Mouse (Mus musculus) ES-E14 (cell line): ENCODE measurements at regions not wholly inside any gene's neighbourhood (a gene's known extent, or its start where the extent isn't known, plus 50 kb on each side); places are given as distances from the start of the nearest gene placed in this dataset.

Experiments used
- DNase-seq: peaks from one replicate; pipeline ENCODE4 v3.0.0-alpha.2; 2013; ENCODE audit warnings: low read depth, low spot score
- H3K27ac ChIP-seq: 2 replicates; pipeline ENCODE4 v1.5.1; 2012; ENCODE audit warnings: low read depth, mild to moderate bottlenecking, low read length, moderate library complexity, mixed read lengths; ENCODE audit not compliant: poor library complexity, insufficient read depth, severe bottlenecking
- H3K36me3 ChIP-seq: 2 replicates; pipeline ENCODE4 v1.6.1; 2012; ENCODE audit warnings: mild to moderate bottlenecking, low read length, moderate library complexity, mixed read lengths; ENCODE audit not compliant: control insufficient read depth, poor library complexity, insufficient read depth, severe bottlenecking
- H3K4me1 ChIP-seq, 2 experiments: fragments of 150-350 bp in 1 of 2; sonication (generic) in 1 of 2; 2 replicates each; pipeline ENCODE4 v1.6.1; 2012; ENCODE audit warnings: low read length in 2 of 2, mild to moderate bottlenecking in 1 of 2, mixed read lengths in 1 of 2; ENCODE audit not compliant: control insufficient read depth in 2 of 2, insufficient read depth in 2 of 2, poor library complexity in 1 of 2
- H3K4me3 ChIP-seq, 2 experiments: fragments of 150-350 bp in 1 of 2; sonication (generic) in 1 of 2; 2 replicates each; pipeline ENCODE4 v1.5.1; 2012; ENCODE audit warnings: low read length in 2 of 2, low read depth in 1 of 2, mild to moderate bottlenecking in 1 of 2, mixed read lengths in 1 of 2; ENCODE audit not compliant: insufficient read depth in 1 of 2, poor library complexity in 1 of 2, severe bottlenecking in 1 of 2
- H3K9ac ChIP-seq: 2 replicates; pipeline ENCODE4 v1.6.1; 2012; ENCODE audit warnings: low read depth, mild to moderate bottlenecking, low read length, mixed read lengths; ENCODE audit not compliant: poor library complexity, insufficient read depth, severe bottlenecking
- H3K9me3 ChIP-seq: fragments of 150-350 bp; sonication (generic); 2 replicates; pipeline ENCODE4 v1.6.1; 2012; ENCODE audit warnings: low read depth, mild to moderate bottlenecking, low read length; ENCODE audit not compliant: control insufficient read depth, insufficient read depth
- CHD2 ChIP-seq: IDR thresholded peaks from 2 replicates; pipeline ENCODE4 v1.6.1; 2014; ENCODE audit warnings: mild to moderate bottlenecking, low read depth, low read length, inconsistent platforms
- HCFC1 ChIP-seq: IDR thresholded peaks from 2 replicates; pipeline ENCODE4 v1.6.1; 2012; ENCODE audit warnings: low read length, inconsistent platforms, borderline replicate concordance; ENCODE audit not compliant: insufficient read depth
- MAFK ChIP-seq: IDR thresholded peaks from 2 replicates; pipeline ENCODE4 v1.6.1; 2014; ENCODE audit warnings: mild to moderate bottlenecking, low read depth, low read length, inconsistent platforms; ENCODE audit not compliant: insufficient read depth
- ZC3H11A ChIP-seq: IDR thresholded peaks from 2 replicates; pipeline ENCODE4 v1.6.1; 2012; ENCODE audit warnings: low read depth, mild to moderate bottlenecking, inconsistent platforms, low read length, borderline replicate concordance
- ZNF384 ChIP-seq: IDR thresholded peaks from 2 replicates; pipeline ENCODE4 v1.6.1; 2012; ENCODE audit warnings: low read depth, low read length, inconsistent platforms
- in situ Hi-C, 2 experiments: fragments of 600-800 bp; cut with MboI; formaldehyde crosslinking; loops; one replicate each; pipeline ENCODE4 v1.15.1; 2025; ENCODE audit warnings: low sequenced_read_pairs in 2 of 2, inconsistent platforms in 1 of 2; ENCODE audit not compliant: unreplicated experiment in 2 of 2

GRCm38 (mm10) chr8:86967891-86968311 is 82.8 kb upstream of the N4bp1 start:
- no peaks in the 10 kb centered on the region for H3K4me1 ChIP-seq
- TF ChIP-seq HCFC1 = no peak
- TF ChIP-seq ZC3H11A = no peak
- no peak for TF ChIP-seq CHD2
- TF ChIP-seq MAFK = no peak
- no peak for TF ChIP-seq ZNF384
- no peaks in the 10 kb centered on the region for H3K36me3 ChIP-seq
- H3K4me3 ChIP-seq = no peak overlapping the region
- H3K9ac ChIP-seq = no peak overlapping the region
- no peaks in the 10 kb centered on the region for H3K9me3 ChIP-seq
- in situ Hi-C loops = no loop called here
- DNase-seq = no peak
- no peak overlapping the region for H3K27ac ChIP-seq

GRCm38 (mm10) chr8:86961218-86962195 is 76.4 kb upstream of the N4bp1 start:
- no peak for TF ChIP-seq CHD2
- no peak for TF ChIP-seq ZC3H11A
- TF ChIP-seq ZNF384 = no peak
- TF ChIP-seq MAFK = no peak
- no peak for TF ChIP-seq HCFC1
- no peaks in the 10 kb centered on the region for H3K9me3 ChIP-seq
- H3K36me3 ChIP-seq = no peaks in the 10 kb centered on the region
- in situ Hi-C loops = no loop called here
- no peak for DNase-seq
- no peak overlapping the region for H3K27ac ChIP-seq
- H3K4me3 ChIP-seq = no peak overlapping the region
- H3K4me1 ChIP-seq = no peaks in the 10 kb centered on the region
- no peak overlapping the region for H3K9ac ChIP-seq
